In the genomic region with DNA sequence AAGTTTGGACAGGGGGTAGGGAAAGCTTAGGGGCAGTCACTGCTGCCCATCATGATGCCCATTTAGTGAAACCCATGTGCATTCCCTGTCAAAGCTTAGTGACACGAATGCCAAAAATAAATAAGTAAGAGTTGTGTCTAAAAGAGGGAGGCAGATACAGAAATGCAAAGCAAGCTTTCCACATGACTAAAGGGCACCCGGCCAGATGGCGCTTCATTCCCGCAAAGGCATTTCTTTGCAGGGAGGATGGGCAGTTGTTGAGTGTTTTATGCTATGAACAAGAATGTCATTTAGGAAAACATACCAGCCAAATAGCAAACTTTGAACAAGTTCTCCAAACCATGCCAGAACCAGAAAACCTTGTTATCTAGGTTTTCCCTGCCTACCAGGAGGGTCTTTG, we compare ENCODE assay signal across 17 mouse cellular contexts.
DNase-seq lines count a peak whose midpoint lies in the region; ATAC-seq and TF ChIP-seq lines count a peak whose summit lies in the region.
"Had no signal": no experiment of that assay in that cellular context is flagged by ENCODE, and none has a peak within 500 bp of the region (broad histone marks: within the 10 kb centered on the region; RNA-seq: fewer than 3 reads in every experiment).

No protein-coding gene starts in this region.

- H3K36me3 ChIP-seq in kidney, embryonic 16.5 days (ENCODE audit: insufficient read depth, low read length): no peaks in the 10 kb centered on the region
- H3K36me3 ChIP-seq in lung, embryonic 14.5 days (ENCODE audit: insufficient read depth): no peaks in the 10 kb centered on the region
- no peaks in the 10 kb centered on the region for H3K36me3 ChIP-seq in lung, postnatal 0 days (ENCODE audit: insufficient read depth, low read length)
- H3K36me3 ChIP-seq: heart, embryonic 10.5 days; hindbrain, embryonic 10.5 days; midbrain, embryonic 10.5 days had no signal

- no peaks in the 10 kb centered on the region for H3K27me3 ChIP-seq in kidney, embryonic 16.5 days (ENCODE audit: insufficient read depth, low read length)
- no peaks in the 10 kb centered on the region for H3K27me3 ChIP-seq in lung, embryonic 14.5 days (ENCODE audit: insufficient read depth, low read length)
- H3K27me3 ChIP-seq in lung, postnatal 0 days (replicated peaks; ENCODE audit: insufficient read depth, low read length): no peaks in the 10 kb centered on the region

- ATAC-seq in kidney, embryonic 16.5 days (ENCODE audit: low FRiP score, low TSS enrichment): no peak
- no peak for ATAC-seq in lung, embryonic 14.5 days (ENCODE audit: insufficient read depth)
- ATAC-seq in lung, postnatal 0 days: no peak
- ATAC-seq: hindbrain, postnatal 0 days; intestine, postnatal 0 days had no signal

- no peaks in the 10 kb centered on the region for H3K9me3 ChIP-seq in kidney, embryonic 16.5 days (ENCODE audit: low read length)
- no peaks in the 10 kb centered on the region for H3K9me3 ChIP-seq in lung, embryonic 14.5 days (ENCODE audit: low read depth, low read length)
- H3K9me3 ChIP-seq in lung, postnatal 0 days (ENCODE audit: low read length): no peaks in the 10 kb centered on the region
- H3K9me3 ChIP-seq: heart, embryonic 10.5 days; hindbrain, embryonic 10.5 days; midbrain, embryonic 10.5 days had no signal

- H3K4me1 ChIP-seq in kidney, embryonic 16.5 days (ENCODE audit: insufficient read depth, low read length): no peaks in the 10 kb centered on the region; the same call in 1 of the 2 replicates
- no peaks in the 10 kb centered on the region for H3K4me1 ChIP-seq in lung, embryonic 14.5 days (ENCODE audit: insufficient read depth)
- no peaks in the 10 kb centered on the region for H3K4me1 ChIP-seq in lung, postnatal 0 days (ENCODE audit: insufficient read depth, low read depth, low read length)
- H3K4me1 ChIP-seq: heart, embryonic 10.5 days; hindbrain, embryonic 10.5 days had no signal

- peak; percentile 23 to 37 for DNase-seq in cerebellum, postnatal 36 days
- no peak for DNase-seq in cerebellum, adult 11 months
- DNase-seq in kidney, postnatal 10 days: peak; percentile 46
- peak; percentile 36 for DNase-seq in lung, embryonic 14.5 days
- DNase-seq in lung, postnatal 0 days (ENCODE audit: low spot score): no peak
- DNase-seq in right cerebral cortex, postnatal 4 days: peak; percentile 26
- DNase-seq: lung, adult 18-20 months; spleen, adult 18-20 months; thymus, postnatal 36 days had no signal

- 79% methylated on average over 4 of the region's 4 CpGs for WGBS in kidney, embryonic 16.5 days
- WGBS in lung, embryonic 14.5 days: 81% methylated on average over 4 of the region's 4 CpGs
- WGBS in lung, postnatal 0 days: 70% methylated on average over 4 of the region's 4 CpGs

- H3K4me3 ChIP-seq in kidney, embryonic 16.5 days (ENCODE audit: low read length): no peak overlapping the region
- no peak overlapping the region for H3K4me3 ChIP-seq in lung, embryonic 14.5 days (ENCODE audit: low read depth, low read length)
- H3K4me3 ChIP-seq in lung, postnatal 0 days (ENCODE audit: low read depth, low read length): no peak overlapping the region
- H3K4me3 ChIP-seq: heart, embryonic 10.5 days; hindbrain, embryonic 10.5 days; midbrain, embryonic 10.5 days had no signal

- H3K9ac ChIP-seq in kidney, embryonic 16.5 days (replicated peaks; ENCODE audit: low read length): no peak overlapping the region
- no peak overlapping the region for H3K9ac ChIP-seq in lung, embryonic 14.5 days
- H3K9ac ChIP-seq in lung, postnatal 0 days (replicated peaks; ENCODE audit: low read depth): no peak overlapping the region

- H3K4me2 ChIP-seq in kidney, embryonic 16.5 days (replicated peaks; ENCODE audit: low read depth, low read length): no peak overlapping the region
- no peak overlapping the region for H3K4me2 ChIP-seq in lung, embryonic 14.5 days
- no peak overlapping the region for H3K4me2 ChIP-seq in lung, postnatal 0 days (replicated peaks; ENCODE audit: low read depth, low read length)
- H3K4me2 ChIP-seq: liver, embryonic 11.5 days had no signal

- TF ChIP-seq CTCF in lung, embryonic 14.5 days (IDR thresholded peaks at IDR 0.05; ENCODE audit: low read depth): no peak
- TF ChIP-seq CTCF in lung, postnatal 0 days (IDR thresholded peaks at IDR 0.05): no peak

- TF ChIP-seq EP300 in lung, postnatal 0 days (IDR thresholded peaks at IDR 0.05): no peak

- no peak overlapping the region for H3K27ac ChIP-seq in kidney, embryonic 16.5 days (ENCODE audit: low read length)
- no peak overlapping the region for H3K27ac ChIP-seq in lung, embryonic 14.5 days (ENCODE audit: low read depth)
- no peak overlapping the region for H3K27ac ChIP-seq in lung, postnatal 0 days (ENCODE audit: low read length)
- H3K27ac ChIP-seq: heart, embryonic 10.5 days; hindbrain, embryonic 10.5 days; hindbrain, postnatal 0 days; macrophage; midbrain, embryonic 10.5 days had no signal

Comparison
In these comparisons a context has a peak if more than half of its experiments do, and no peak if none do; other contexts are left out.
1. DNase-seq: peak in cerebellum, postnatal 36 days (2 of 2), kidney, postnatal 10 days (single experiment), lung, embryonic 14.5 days (single experiment) and right cerebral cortex, postnatal 4 days (single experiment); none in cerebellum, adult 11 months (single experiment) and lung, postnatal 0 days (single experiment).